In the genomic region with DNA sequence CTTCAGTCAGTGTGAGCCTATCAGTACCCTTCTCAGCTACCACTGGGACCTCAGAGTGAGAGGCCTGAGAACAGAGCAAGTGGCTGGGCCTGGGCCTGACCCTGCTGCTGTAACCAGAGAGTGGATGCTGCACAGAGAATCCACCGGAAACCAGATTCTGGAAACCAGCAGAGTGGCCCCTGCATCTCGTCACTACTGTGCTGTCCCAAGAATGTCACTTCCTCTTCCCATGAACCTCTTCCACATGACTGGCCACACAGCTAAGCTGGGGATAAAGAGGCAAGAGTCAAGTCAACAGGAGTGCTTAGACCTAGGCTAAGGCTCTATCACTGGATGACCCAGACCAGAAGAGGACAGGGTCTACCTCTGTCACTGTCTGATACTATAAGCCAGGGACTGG, we compare ENCODE assay signal across 15 mouse cellular contexts. TPM values are rescaled to one million over a fixed set of nuclear protein-coding genes. Genes with fewer than 3 reads are reported as not detected.
"Had no signal": no experiment of that assay in that cellular context is flagged by ENCODE, and none has a peak within 500 bp of the region (broad histone marks: within the 10 kb centered on the region; RNA-seq: fewer than 3 reads in every experiment).

No protein-coding gene starts in this region.

- H3K27ac ChIP-seq: kidney, embryonic 15.5 days; left cerebral cortex, adult 2 months; limb, embryonic 10.5 days; liver, embryonic 15.5 days; stomach, embryonic 15.5 days had no signal

- H3K9ac ChIP-seq: kidney, embryonic 15.5 days; liver, embryonic 15.5 days; midbrain, embryonic 15.5 days; stomach, embryonic 15.5 days had no signal

- DNase-seq: kidney, postnatal 14 days; lung, adult 2 months; lung, postnatal 36 days; right cerebral cortex, postnatal 14 days; thymus, adult 2 months; thymus, postnatal 25 days had no signal

- H3K4me3 ChIP-seq: kidney, embryonic 15.5 days; left cerebral cortex, adult 2 months; limb, embryonic 10.5 days; liver, embryonic 15.5 days; megakaryocyte, embryonic 14.5 days; midbrain, embryonic 15.5 days; stomach, embryonic 15.5 days had no signal

- H3K4me2 ChIP-seq: kidney, embryonic 15.5 days; liver, embryonic 11.5 days; liver, embryonic 15.5 days; midbrain, embryonic 15.5 days; stomach, embryonic 15.5 days had no signal

- ATAC-seq: lung, postnatal 0 days; midbrain, embryonic 15.5 days had no signal

- H3K4me1 ChIP-seq: kidney, embryonic 15.5 days; liver, embryonic 15.5 days; megakaryocyte, embryonic 14.5 days; stomach, embryonic 15.5 days had no signal

- H3K27me3 ChIP-seq: kidney, embryonic 15.5 days; liver, embryonic 15.5 days; midbrain, embryonic 15.5 days; stomach, embryonic 15.5 days had no signal

- H3K9me3 ChIP-seq: kidney, embryonic 15.5 days; limb, embryonic 10.5 days; liver, embryonic 15.5 days; midbrain, embryonic 15.5 days; stomach, embryonic 15.5 days had no signal

- H3K36me3 ChIP-seq: kidney, embryonic 15.5 days; limb, embryonic 10.5 days; liver, embryonic 15.5 days; midbrain, embryonic 15.5 days; stomach, embryonic 15.5 days had no signal

RNA-seq across cellular contexts. Expression of gene Col6a4, which starts 32.5 kb away (rescaled TPM):
- polyA plus RNA-seq: liver, embryonic 11.5 days; liver, embryonic 15.5 days had no signal
